Mouse (Mus musculus): ENCODE data around the gene Zfp217.

- TF ChIP-seq MYOG (IDR thresholded peaks at IDR 0.05; ENCODE audit: control insufficient read depth in 1 of 3, insufficient read depth in 1 of 3, insufficient read length in 2 of 3, low read depth in 2 of 3) = no peak
- TF ChIP-seq POLR2A (IDR thresholded peaks at IDR 0.05; ENCODE audit: insufficient read length, low read depth) = no peak
Measured at GRCm38 (mm10) chr2:170094220-170094619, 53.7 kb downstream of the Zfp217 start.
